Mouse (Mus musculus) ovary, postnatal 14 days (tissue): ENCODE measurements around the gene Csf1.

Experiments used
- DNase-seq: peaks from one replicate; pipeline ENCODE4 v3.0.0; 2022; ENCODE audit warnings: low spot score

Csf1 gene

GRCm38 (mm10) chr3:107703675-107704370 is 56.4 kb downstream of the Csf1 start:
- peak; percentile 11 for DNase-seq

GRCm38 (mm10) chr3:107701767-107702394 is 58.4 kb downstream of the Csf1 start:
- DNase-seq = no peak

- DNase-seq = no peak
Measured at GRCm38 (mm10) chr3:107700625-107701024, 59.6 kb downstream of the Csf1 start.

- DNase-seq = no peak
Measured at GRCm38 (mm10) chr3:107696910-107697309, 63.4 kb downstream of the Csf1 start.

- DNase-seq = peak; percentile 99
Measured at GRCm38 (mm10) chr3:107695948-107696881, 64.1 kb downstream of the Csf1 start, which contains the start of gene Ahcyl1. TSS of gene Ahcyl1 (minus strand) at chr3:107696560.

GRCm38 (mm10) chr3:107695219-107695947 is 64.9 kb downstream of the Csf1 start:
- DNase-seq = no peak

- no peak for DNase-seq
Measured at GRCm38 (mm10) chr3:107694256-107694900, 65.9 kb downstream of the Csf1 start.
